ENCODE assay signal across 7 mouse cellular contexts in genomic region chr17:14545822-14546473, GRCm38 (mm10).
DNase-seq lines count a peak whose midpoint lies in the region; ATAC-seq lines count a peak whose summit lies in the region.

No protein-coding gene starts in this region.

- H3K4me2 ChIP-seq in hindbrain, embryonic 11.5 days (replicated peaks; ENCODE audit: low read depth, low read length): no peak overlapping the region
- no peak overlapping the region; the same call in 1 of the 2 replicates for H3K4me2 ChIP-seq in midbrain, embryonic 13.5 days (replicated peaks)

- no peaks in the 10 kb centered on the region for H3K4me1 ChIP-seq in hindbrain, embryonic 11.5 days (replicated peaks; ENCODE audit: control insufficient read depth, insufficient read depth, low read length)
- H3K4me1 ChIP-seq in midbrain, embryonic 13.5 days (replicated peaks): no peaks in the 10 kb centered on the region

- H3K36me3 ChIP-seq in hindbrain, embryonic 11.5 days (ENCODE audit: control insufficient read depth, insufficient read depth, low read length): no peaks in the 10 kb centered on the region
- H3K36me3 ChIP-seq in midbrain, embryonic 13.5 days: no peaks in the 10 kb centered on the region

- 37% methylated on average over 16 of the region's 16 CpGs for WGBS in hindbrain, embryonic 11.5 days
- WGBS in midbrain, embryonic 13.5 days: 30% methylated on average over 16 of the region's 16 CpGs

- no peak overlapping the region for H3K9ac ChIP-seq in hindbrain, embryonic 11.5 days (ENCODE audit: low read depth, low read length)
- H3K9ac ChIP-seq in midbrain, embryonic 13.5 days (replicated peaks): no peak overlapping the region

- H3K27ac ChIP-seq in hindbrain, embryonic 11.5 days (ENCODE audit: low read depth, low read length): no peak overlapping the region
- H3K27ac ChIP-seq in midbrain, embryonic 13.5 days: no peak overlapping the region

- ATAC-seq in hindbrain, embryonic 11.5 days (ENCODE audit: low FRiP score): peak; percentile 63; the same call in 1 of the 2 replicates
- ATAC-seq in midbrain, embryonic 13.5 days: peak; percentile 70

- H3K9me3 ChIP-seq in hindbrain, embryonic 11.5 days (ENCODE audit: control insufficient read depth, low read length): no peaks in the 10 kb centered on the region
- H3K9me3 ChIP-seq in midbrain, embryonic 13.5 days: 0 out of 2 replicates have a peak, but pooled peaks cover 10% of the 10 kb centered on the region

- peak; percentile 97 for DNase-seq in adipocyte (ENCODE audit: low spot score)
- DNase-seq in cerebellum, adult 9-10 months: peak; percentile 34
- DNase-seq in frontal cortex, adult 2 months (ENCODE audit: extremely low spot score in 1 of 2, low spot score in 1 of 2): peak; percentile 56 to 79
- peak; percentile 84 for DNase-seq in hindbrain, embryonic 11.5 days (ENCODE audit: low spot score)
- peak; percentile 26 to 78 for DNase-seq in left cerebral cortex, adult 9 months (ENCODE audit: low spot score in 2 of 2)
- peak; percentile 6 to 14 for DNase-seq in spleen, postnatal 36 days (ENCODE audit: low spot score in 2 of 2)

- no peaks in the 10 kb centered on the region for H3K27me3 ChIP-seq in hindbrain, embryonic 11.5 days (ENCODE audit: control insufficient read depth, insufficient read depth, low read length)
- no peaks in the 10 kb centered on the region for H3K27me3 ChIP-seq in midbrain, embryonic 13.5 days

- no peak overlapping the region for H3K4me3 ChIP-seq in hindbrain, embryonic 11.5 days (ENCODE audit: low read depth, low read length)
- no peak overlapping the region for H3K4me3 ChIP-seq in midbrain, embryonic 13.5 days (replicated peaks)

Comparison
In these comparisons a context has a peak if more than half of its experiments do, and no peak if none do; other contexts are left out.
1. DNase-seq: peak in every context shown above with its lines; median percentile 97 in adipocyte; 84 in hindbrain, embryonic 11.5 days; 68 in frontal cortex, adult 2 months; 52 in left cerebral cortex, adult 9 months; 34 in cerebellum, adult 9-10 months; 10 in spleen, postnatal 36 days.